Mouse (Mus musculus) neural tube, embryonic 12.5 days (tissue): Measurements from ENCODE around the gene Aff1. TPM values are rescaled to one million over a fixed set of nuclear protein-coding genes. Genes with fewer than 3 reads are reported as not detected.

Experiments
- ATAC-seq: fragments of 200-750 bp; cut with Nextera tagmentation; 2 replicates; pipeline ENCODE4 v1.8.0; 2017; ENCODE audit warnings: low read depth, mild to moderate bottlenecking, moderate TSS enrichment, moderate library complexity; ENCODE audit not compliant: low FRiP score
- H3K27ac ChIP-seq: fragments of 300-500 bp; sonication (generic); 2 replicates; pipeline ENCODE4 v1.5.1; 2016
- H3K27me3 ChIP-seq: fragments of 300-500 bp; sonication (generic); replicated peaks from 2 replicates; pipeline ENCODE4 v1.6.1; 2016; ENCODE audit warnings: mild to moderate bottlenecking
- H3K36me3 ChIP-seq: fragments of 300-500 bp; sonication (generic); 2 replicates; pipeline ENCODE4 v1.6.1; 2016; ENCODE audit warnings: mild to moderate bottlenecking
- H3K4me1 ChIP-seq: fragments of 300-500 bp; sonication (generic); 2 replicates; pipeline ENCODE4 v1.6.1; 2016
- H3K4me2 ChIP-seq: fragments of 300-500 bp; sonication (generic); replicated peaks from 2 replicates; pipeline ENCODE4 v1.6.1; 2016; ENCODE audit warnings: mild to moderate bottlenecking
- H3K4me3 ChIP-seq: fragments of 300-500 bp; sonication (generic); 2 replicates; pipeline ENCODE4 v1.5.1; 2016
- H3K9ac ChIP-seq: fragments of 300-500 bp; sonication (generic); 2 replicates; pipeline ENCODE4 v1.6.1; 2016; ENCODE audit warnings: mild to moderate bottlenecking
- H3K9me3 ChIP-seq: fragments of 300-500 bp; sonication (generic); 2 replicates; pipeline ENCODE4 v1.6.1; 2016; ENCODE audit warnings: mild to moderate bottlenecking
- WGBS: fragments of 180-500 bp; shearing (Covaris S2); methylation state at CpG from one replicate; pipeline ENCODE4 v1.1.7; 2016; 5-methylcytosine and 5-hydroxymethylcytosine counted together
- polyA plus RNA-seq: library from polyadenylated mRNA; unstranded; fragments of >200 nt; fragmentation: Nextera tagmentation; extraction: Ambion mirVana; gene quantifications from 2 replicates; pipeline ENCODE4 v1.2.1, GENCODE M21; 2016

Gene Aff1
- polyA plus RNA-seq, 1 experiment from 2014 or later, result 4.6 TPM

GRCm38 (mm10) chr5:103898310-103898709 lies 206.1 kb downstream of the Aff1 start:
- ATAC-seq, result no peak
- Histone ChIP-seq H3K27me3 (no peaks in the 10 kb centered on the region), H3K4me1 (no peaks in the 10 kb centered on the region), H3K4me3 (no peak overlapping the region), H3K36me3 (no peaks in the 10 kb centered on the region), H3K9ac (no peak overlapping the region), H3K27ac (no peak overlapping the region), H3K9me3 (no peaks in the 10 kb centered on the region), H3K4me2 (no peak overlapping the region)
- 20% methylated on average over 1 of the region's 1 CpGs for WGBS

Other genes with a start within 250 kb of the Aff1 start
- 0.41 TPM in 1 of 2 replicates, not detected in the other for gene Slc10a6, start 63.0 kb upstream of the Aff1 start, polyA plus RNA-seq
- 0.18 and 0.22 TPM in 2 replicates for gene 1700016H13Rik, start 36.4 kb upstream of the Aff1 start, polyA plus RNA-seq
- 18.4 and 21.1 TPM in 2 replicates for gene Klhl8, start 218.9 kb downstream of the Aff1 start, polyA plus RNA-seq